Mouse (Mus musculus): ENCODE measurements around the gene Fer1l5. TPM values are rescaled to one million over a fixed set of nuclear protein-coding genes. Genes with fewer than 3 reads are reported as not detected.

Fer1l5 gene
- total and polyA plus RNA-seq, 3 experiments, result 0.04 TPM; not detected in 2

DNA sequence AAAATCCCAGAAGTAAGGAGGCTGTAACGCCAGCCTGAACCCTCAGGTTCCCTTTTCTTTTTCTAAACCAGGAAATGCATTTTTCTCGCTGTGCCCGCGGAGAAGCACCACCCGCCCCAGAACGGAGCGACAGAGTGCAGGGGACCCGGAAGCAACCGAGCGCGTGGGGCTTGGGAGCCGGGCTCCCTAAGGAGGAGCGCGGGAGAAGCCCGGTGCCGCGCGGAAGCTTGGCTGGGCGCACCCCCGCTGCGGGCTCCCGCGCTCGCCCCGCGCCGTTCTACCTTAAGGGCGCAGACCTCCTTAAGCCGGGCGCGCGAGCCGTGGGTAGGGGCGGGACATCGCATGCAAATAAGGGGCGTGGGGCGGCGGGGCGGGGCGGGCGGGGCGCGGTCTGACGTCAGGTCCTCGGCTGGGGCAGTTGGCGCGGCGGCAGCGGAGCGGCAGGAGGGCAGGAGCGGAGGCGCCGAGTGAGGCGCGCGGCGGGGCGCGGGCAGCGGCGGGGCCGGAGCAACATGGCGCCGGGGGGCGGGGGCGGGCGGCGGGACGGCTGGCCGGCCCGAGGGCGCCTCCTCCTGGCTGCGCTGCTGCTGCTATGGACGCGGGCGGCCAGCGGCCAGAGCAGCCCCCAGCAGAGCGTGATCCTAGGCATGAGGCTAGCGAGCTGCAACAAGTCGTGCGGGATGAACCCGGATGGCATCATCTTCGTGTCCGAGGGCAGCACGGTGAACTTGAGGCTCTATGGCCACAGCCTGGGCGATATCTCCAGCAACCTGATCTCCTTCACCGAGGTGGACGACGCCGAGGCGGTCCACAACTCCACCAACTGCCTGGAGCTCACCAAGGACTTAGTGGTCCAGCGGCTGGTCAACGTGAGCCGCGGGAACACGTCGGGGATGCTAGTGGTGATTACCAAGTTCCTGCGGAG, 99.4 kb downstream of the Fer1l5 start, which contains the start of gene Cnnm4:
Gene Cnnm4 (plus strand): TSS at position 440 of the 925 bp plus-strand sequence.
- DNase-seq, result peak; percentile 89 to 93
- Histone ChIP-seq H3K4me3 (peak within 1 kb of the TSS; percentile 91), H3K36me3 (ENCODE audit: control insufficient read depth, insufficient read depth, low read length) (no peaks in the 10 kb centered on the region), H3K4me1 (ENCODE audit: control insufficient read depth, insufficient read depth, low read length) (peaks cover 13% of the 10 kb centered on the region), H3K79me2 (replicated peaks; ENCODE audit: control insufficient read depth, insufficient read depth, low read length) (no peaks in the 10 kb centered on the region), H3K27me3 (ENCODE audit: control insufficient read depth, insufficient read depth, low read length) (no peaks in the 10 kb centered on the region), H3K27ac (peak within 1 kb of the TSS; percentile 86), H3K9ac (ENCODE audit: low read depth, low read length) (peak within 1 kb of the TSS; percentile 87)
- TF ChIP-seq CTCF (IDR thresholded peaks at IDR 0.05) (peak; percentile 69), EP300 (IDR thresholded peaks at IDR 0.05; ENCODE audit: insufficient read depth, low read depth, low read length) (0 out of 2 replicates have a peak, but pooled peaks have one; percentile 8), POLR2A (IDR thresholded peaks at IDR 0.05; ENCODE audit: insufficient read depth, low read depth, low read length) (peak; percentile 8; the same call in 1 of the 2 replicates)
- under 1% methylated on average over 65 of the region's 98 CpGs for WGBS
- intact Hi-C loops (cut with DNase I), result loop anchor here (1.0 to 5.0 kb wide), 5 partner anchors 21 to 164 kb away; partner anchors contain the start of genes Arid5a, Cnnm3, Kansl3 and Lman2l

Small RNA genes lying within 50 kb of the gene (microRNA-seq; reads per million reads assigned to microRNA genes)
- 0 reads per million in 2 experiments for gene Mir6898

Other genes with a start within 250 kb of the Fer1l5 start
- gene Uggt1, start 127.6 kb upstream of the Fer1l5 start, total RNA-seq (2021), result 10 to 100 TPM; 28.4 to 29.8 TPM
- 7.3 and 17.5 TPM in 2 replicates for gene Uggt1, start 127.6 kb upstream of the Fer1l5 start, polyA plus RNA-seq (2012; rRNA removed)
- 1 to 10 TPM; 2.2 to 3.0 TPM for gene Neurl3, start 97.6 kb upstream of the Fer1l5 start, total RNA-seq (2021)
- 5.8 and 6.1 TPM in 2 replicates for gene Neurl3, start 97.6 kb upstream of the Fer1l5 start, polyA plus RNA-seq (2012; rRNA removed)
- gene Arid5a, start 64.6 kb upstream of the Fer1l5 start, total RNA-seq (2021), result 10 to 100 TPM; 10.2 to 12.4 TPM
- gene Arid5a, start 64.6 kb upstream of the Fer1l5 start, polyA plus RNA-seq (2012; rRNA removed), result 4.7 and 4.9 TPM in 2 replicates
- gene Kansl3, start 3.1 kb upstream of the Fer1l5 start, total RNA-seq (2021), result 10 to 100 TPM; 49.7 to 52.8 TPM
- 35.4 and 57.0 TPM in 2 replicates for gene Kansl3, start 3.1 kb upstream of the Fer1l5 start, polyA plus RNA-seq (2012; rRNA removed)
- 10 to 100 TPM; 26.3 to 26.5 TPM for gene Lman2l, start 73.0 kb downstream of the Fer1l5 start, total RNA-seq (2021)
- gene Lman2l, start 73.0 kb downstream of the Fer1l5 start, polyA plus RNA-seq (2012; rRNA removed), result 16.8 and 25.7 TPM in 2 replicates
- 1 to 10 TPM; 4.4 to 4.6 TPM for gene Cnnm4, start 99.3 kb downstream of the Fer1l5 start, total RNA-seq (2021)
- gene Cnnm4, start 99.3 kb downstream of the Fer1l5 start, polyA plus RNA-seq (2012; rRNA removed), result 3.9 and 4.4 TPM in 2 replicates
- 10 to 100 TPM; 11.1 to 15.1 TPM for gene Cnnm3, start 139.6 kb downstream of the Fer1l5 start, total RNA-seq (2021)
- 14.1 and 15.6 TPM in 2 replicates for gene Cnnm3, start 139.6 kb downstream of the Fer1l5 start, polyA plus RNA-seq (2012; rRNA removed)
- 100 to 1,000 TPM; 310 to 338 TPM for gene Ankrd23, start 164.6 kb downstream of the Fer1l5 start, total RNA-seq (2021)
- 397 and 412 TPM in 2 replicates for gene Ankrd23, start 164.6 kb downstream of the Fer1l5 start, polyA plus RNA-seq (2012; rRNA removed)
- 100 to 1,000 TPM; 148 to 172 TPM for gene Gm42417, start 167.1 kb downstream of the Fer1l5 start, total RNA-seq (2021)
- 0.09 TPM in 1 of 2 replicates, not detected in the other for gene Gm42417, start 167.1 kb downstream of the Fer1l5 start, polyA plus RNA-seq (2012; rRNA removed)
- gene Ankrd39, start 175.2 kb downstream of the Fer1l5 start, total RNA-seq (2021), result 1 to 10 TPM; 6.2 to 6.3 TPM
- 11.1 TPM in 2 replicates for gene Ankrd39, start 175.2 kb downstream of the Fer1l5 start, polyA plus RNA-seq (2012; rRNA removed)
- gene Sema4c, start 186.1 kb downstream of the Fer1l5 start, total RNA-seq (2021), result 10 to 100 TPM; 10.6 to 11.1 TPM
- gene Sema4c, start 186.1 kb downstream of the Fer1l5 start, polyA plus RNA-seq (2012; rRNA removed), result 12.7 and 15.2 TPM in 2 replicates